Mouse (Mus musculus): ENCODE data around the gene Gja1. TPM values are rescaled to one million over a fixed set of nuclear protein-coding genes. Genes with fewer than 3 reads are reported as not detected.
"Not testable (repeated sequence)": the region's sequence is repeated elsewhere in the genome, so short reads cannot be mapped to it uniquely, and the experiment has no call there.

Gene Gja1
- polyA plus RNA-seq, 1 experiment from 2014 or later, result 391 TPM

- Histone ChIP-seq H3K9ac (replicated peaks; ENCODE audit: low read length) (peak overlapping the region; percentile 90), H3K27ac (replicated peaks; ENCODE audit: low read depth, low read length) (peak overlapping the region; percentile 91), H3K27me3 (ENCODE audit: control insufficient read depth, insufficient read depth, low read length) (no peaks in the 10 kb centered on the region), H3K36me3 (replicated peaks; ENCODE audit: control insufficient read depth, insufficient read depth, low read depth, low read length) (no peaks in the 10 kb centered on the region), H3K4me1 (ENCODE audit: control insufficient read depth, insufficient read depth, low read length) (no peaks in the 10 kb centered on the region), H3K9me3 (replicated peaks; ENCODE audit: control insufficient read depth, low read length) (no peaks in the 10 kb centered on the region), H3K4me2 (ENCODE audit: low read depth, low read length) (peak overlapping the region; percentile 67), H3K4me3 (ENCODE audit: low read depth, low read length) (peak overlapping the region; percentile 58)
- ATAC-seq (replicated peaks; ENCODE audit: insufficient number of reproducible peaks, low FRiP score, low TSS enrichment, low read depth) (peak; percentile 15), DNase-seq (ENCODE audit: low spot score) (peak; percentile 71)
- under 1% methylated on average over 25 of the region's 25 CpGs for WGBS
Observed at GRCm38 (mm10) chr10:56377966-56378647, 977 bp downstream of the Gja1 start.

GRCm38 (mm10) chr10:56378648-56379254 is 1.6 kb downstream of the Gja1 start:
- Histone ChIP-seq H3K4me2 (ENCODE audit: low read depth, low read length) (peak overlapping the region; percentile 67), H3K36me3 (replicated peaks; ENCODE audit: control insufficient read depth, insufficient read depth, low read depth, low read length) (no peaks in the 10 kb centered on the region), H3K4me1 (ENCODE audit: control insufficient read depth, insufficient read depth, low read length) (no peaks in the 10 kb centered on the region), H3K27me3 (ENCODE audit: control insufficient read depth, insufficient read depth, low read length) (no peaks in the 10 kb centered on the region), H3K27ac (replicated peaks; ENCODE audit: low read depth, low read length) (peak overlapping the region; percentile 91), H3K9ac (replicated peaks; ENCODE audit: low read length) (peak overlapping the region; percentile 90), H3K4me3 (ENCODE audit: low read depth, low read length) (peak overlapping the region; percentile 58), H3K9me3 (replicated peaks; ENCODE audit: control insufficient read depth, low read length) (no peaks in the 10 kb centered on the region)
- ATAC-seq (replicated peaks; ENCODE audit: insufficient number of reproducible peaks, low FRiP score, low TSS enrichment, low read depth) (peak; percentile 65), DNase-seq (ENCODE audit: low spot score) (peak; percentile 82)
- WGBS, result under 1% methylated on average over 35 of the region's 35 CpGs

- peak overlapping the region; percentile 58 for H3K4me3 ChIP-seq (ENCODE audit: low read depth, low read length)
- no peaks in the 10 kb centered on the region for H3K36me3 ChIP-seq (replicated peaks; ENCODE audit: control insufficient read depth, insufficient read depth, low read depth, low read length)
- no peaks in the 10 kb centered on the region for H3K9me3 ChIP-seq (replicated peaks; ENCODE audit: control insufficient read depth, low read length)
- no peaks in the 10 kb centered on the region for H3K4me1 ChIP-seq (ENCODE audit: control insufficient read depth, insufficient read depth, low read length)
- H3K4me2 ChIP-seq (ENCODE audit: low read depth, low read length), result peak overlapping the region; percentile 67
- 0 out of 2 replicates have a peak overlapping the region, but pooled peaks have one; percentile 13 for H3K27ac ChIP-seq (replicated peaks; ENCODE audit: low read depth, low read length)
- 4% methylated on average over 7 of the region's 7 CpGs for WGBS
- H3K9ac ChIP-seq (replicated peaks; ENCODE audit: low read length), result peak overlapping the region; percentile 90
- DNase-seq (ENCODE audit: low spot score) (no peak), ATAC-seq (replicated peaks; ENCODE audit: insufficient number of reproducible peaks, low FRiP score, low TSS enrichment, low read depth) (no peak)
- H3K27me3 ChIP-seq (ENCODE audit: control insufficient read depth, insufficient read depth, low read length), result no peaks in the 10 kb centered on the region
Observed at GRCm38 (mm10) chr10:56379720-56380119, 2.6 kb downstream of the Gja1 start.

DNA sequence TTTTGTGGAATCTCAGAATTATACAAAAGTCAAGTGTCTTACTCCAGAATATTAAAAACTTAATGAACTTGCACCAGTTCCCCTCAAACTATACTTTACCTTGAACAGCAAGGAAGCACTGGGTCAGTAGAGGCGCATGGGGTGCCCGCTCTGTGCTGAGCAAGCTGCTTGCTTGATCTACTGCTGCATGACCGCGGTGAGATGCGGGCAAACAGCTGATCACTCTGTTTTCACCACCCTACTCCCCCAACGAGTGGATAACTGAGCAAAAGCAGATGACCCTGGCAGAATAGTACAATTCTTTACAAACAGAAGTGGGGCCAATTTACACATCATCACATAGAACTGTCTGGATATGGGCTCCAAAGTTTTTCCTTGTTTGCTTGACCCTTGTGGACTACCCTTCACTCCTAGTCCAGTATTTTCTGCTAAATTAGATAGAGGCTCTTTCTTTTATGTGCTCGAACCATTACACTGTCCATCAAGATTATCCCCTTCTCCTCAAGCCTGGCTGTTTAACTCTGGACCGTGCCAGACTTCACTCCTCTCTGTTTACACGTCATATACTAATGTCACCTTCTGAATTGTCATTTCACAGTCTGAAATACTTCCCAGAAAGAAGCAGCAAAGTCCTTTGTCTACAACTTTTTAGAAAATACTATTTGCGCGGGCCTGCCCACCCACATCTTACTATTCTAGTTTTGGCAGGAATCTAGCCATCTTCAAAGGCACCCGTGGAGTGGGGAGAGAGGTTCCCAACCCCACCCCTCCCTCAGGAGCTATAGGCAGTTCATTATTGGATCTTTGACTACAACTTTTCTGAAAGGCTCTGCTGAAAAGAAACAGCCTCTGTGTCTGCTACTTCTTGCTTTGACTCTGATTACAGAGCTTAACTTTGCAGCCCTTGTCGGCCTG is 8.3 kb downstream of the Gja1 start:
- DNase-seq (ENCODE audit: low spot score) (no peak), ATAC-seq (replicated peaks; ENCODE audit: insufficient number of reproducible peaks, low FRiP score, low TSS enrichment, low read depth) (no peak)
- no peak overlapping the region for H3K4me3 ChIP-seq (ENCODE audit: low read depth, low read length)
- peaks cover 23% of the 10 kb centered on the region for H3K36me3 ChIP-seq (replicated peaks; ENCODE audit: control insufficient read depth, insufficient read depth, low read depth, low read length)
- no peaks in the 10 kb centered on the region for H3K27me3 ChIP-seq (ENCODE audit: control insufficient read depth, insufficient read depth, low read length)
- H3K4me2 ChIP-seq (ENCODE audit: low read depth, low read length), result no peak overlapping the region
- no peak overlapping the region for H3K27ac ChIP-seq (replicated peaks; ENCODE audit: low read depth, low read length)
- no peaks in the 10 kb centered on the region for H3K9me3 ChIP-seq (replicated peaks; ENCODE audit: control insufficient read depth, low read length)
- no peaks in the 10 kb centered on the region for H3K4me1 ChIP-seq (ENCODE audit: control insufficient read depth, insufficient read depth, low read length)
- H3K9ac ChIP-seq (replicated peaks; ENCODE audit: low read length), result no peak overlapping the region
- WGBS, result 81% methylated on average over 13 of the region's 13 CpGs

DNA sequence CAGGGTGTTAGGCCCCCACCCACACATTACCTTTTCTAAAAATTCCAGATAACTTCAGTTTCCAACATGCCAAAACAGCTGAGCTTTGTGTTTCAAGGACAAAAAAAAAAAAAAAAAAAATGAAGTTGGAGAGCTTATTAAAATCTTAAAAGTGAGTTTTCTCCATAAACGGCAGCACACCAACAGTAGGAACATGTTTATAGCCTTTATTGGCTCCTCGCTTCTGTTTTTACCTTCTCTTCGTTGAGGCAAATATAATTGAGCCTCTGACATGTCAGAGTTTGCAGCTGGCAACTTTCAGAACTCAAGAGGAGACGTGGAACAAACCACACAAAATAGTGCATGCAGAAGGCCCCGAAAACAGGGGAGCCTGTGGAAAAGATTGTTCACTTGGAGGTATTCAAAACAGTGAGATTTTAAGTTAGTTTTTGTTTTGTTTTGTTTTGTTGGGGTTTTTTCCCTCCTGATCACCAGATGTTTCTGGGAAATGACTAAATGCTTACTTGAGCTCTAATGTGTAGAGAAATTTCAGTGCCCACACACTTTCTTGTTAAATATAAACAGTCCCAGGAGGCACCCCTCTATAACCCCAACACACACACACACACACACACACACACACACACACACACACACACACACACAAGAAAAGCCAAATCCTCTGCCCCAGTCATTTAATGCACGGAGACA is 16.1 kb downstream of the Gja1 start:
- Histone ChIP-seq H3K4me1 (ENCODE audit: control insufficient read depth, insufficient read depth, low read length) (no peaks in the 10 kb centered on the region), H3K36me3 (replicated peaks; ENCODE audit: control insufficient read depth, insufficient read depth, low read depth, low read length) (peaks cover 9% of the 10 kb centered on the region), H3K27ac (replicated peaks; ENCODE audit: low read depth, low read length) (no peak overlapping the region), H3K9me3 (replicated peaks; ENCODE audit: control insufficient read depth, low read length) (no peaks in the 10 kb centered on the region), H3K27me3 (ENCODE audit: control insufficient read depth, insufficient read depth, low read length) (no peaks in the 10 kb centered on the region), H3K4me3 (ENCODE audit: low read depth, low read length) (no peak overlapping the region), H3K4me2 (ENCODE audit: low read depth, low read length) (no peak overlapping the region), H3K9ac (replicated peaks; ENCODE audit: low read length) (no peak overlapping the region)
- DNase-seq (ENCODE audit: low spot score) (no peak), ATAC-seq (replicated peaks; ENCODE audit: insufficient number of reproducible peaks, low FRiP score, low TSS enrichment, low read depth) (no peak)
- 71% methylated on average over 6 of the region's 6 CpGs for WGBS

DNA sequence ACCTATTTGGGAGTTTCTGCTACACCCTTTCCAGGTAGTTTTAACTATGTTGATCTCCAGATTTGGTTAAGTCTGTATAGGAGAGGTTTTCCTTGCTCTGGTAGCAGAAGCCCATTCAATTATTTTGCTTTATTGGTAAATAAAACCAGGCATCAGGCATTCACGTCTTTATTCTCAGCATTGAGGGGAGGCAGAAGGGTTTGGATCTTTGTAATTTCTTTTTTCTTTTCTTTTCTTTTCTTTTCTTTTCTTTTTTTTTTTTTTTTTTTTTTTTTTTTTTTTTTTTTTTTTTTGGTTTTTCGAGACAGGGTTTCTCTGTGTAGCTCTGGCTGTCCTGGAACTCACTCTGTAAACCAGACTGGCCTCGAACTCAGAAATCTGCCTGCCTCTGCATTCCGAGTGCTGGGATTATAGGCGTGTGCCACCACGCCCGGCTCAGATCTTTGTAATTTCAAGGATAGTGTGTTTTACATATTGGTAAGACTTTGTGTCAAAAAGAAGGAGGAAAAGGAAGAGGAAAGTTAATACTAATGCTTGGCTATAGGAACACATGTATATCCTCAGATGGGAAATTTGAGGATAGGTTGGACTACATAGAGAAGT is 16.8 kb downstream of the Gja1 start:
- not testable (repeated sequence) for H3K27ac ChIP-seq (replicated peaks; ENCODE audit: low read depth, low read length); H3K27me3 ChIP-seq (ENCODE audit: control insufficient read depth, insufficient read depth, low read length); H3K4me1 ChIP-seq (ENCODE audit: control insufficient read depth, insufficient read depth, low read length); H3K4me2 ChIP-seq (ENCODE audit: low read depth, low read length); H3K9ac ChIP-seq (replicated peaks; ENCODE audit: low read length); ATAC-seq (replicated peaks; ENCODE audit: insufficient number of reproducible peaks, low FRiP score, low TSS enrichment, low read depth); H3K36me3 ChIP-seq (replicated peaks; ENCODE audit: control insufficient read depth, insufficient read depth, low read depth, low read length); H3K4me3 ChIP-seq (ENCODE audit: low read depth, low read length); DNase-seq (ENCODE audit: low spot score); H3K9me3 ChIP-seq (replicated peaks; ENCODE audit: control insufficient read depth, low read length)
- 90% methylated on average over 6 of the region's 7 CpGs for WGBS

DNA sequence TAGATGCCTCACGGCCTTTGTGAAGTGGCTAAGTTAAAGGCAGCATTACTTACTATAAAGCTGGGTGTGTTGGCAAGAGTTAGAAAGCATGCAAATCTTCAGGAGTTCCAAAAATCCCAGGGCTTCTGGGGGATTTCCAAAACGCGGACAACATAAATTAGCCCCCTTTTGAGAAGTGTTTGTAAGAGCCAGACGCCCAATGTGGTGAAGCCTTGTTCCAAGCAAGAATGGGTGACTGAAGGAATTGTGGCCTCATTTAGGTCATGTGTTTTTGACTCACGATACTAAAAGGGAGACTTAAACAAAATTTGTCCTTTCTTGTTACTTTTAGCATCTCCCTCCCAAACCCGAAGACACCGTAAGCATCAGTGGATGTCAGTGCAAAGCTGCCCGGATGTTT is 20.7 kb downstream of the Gja1 start:
- DNase-seq (ENCODE audit: low spot score) (no peak), ATAC-seq (replicated peaks; ENCODE audit: insufficient number of reproducible peaks, low FRiP score, low TSS enrichment, low read depth) (no peak)
- WGBS, result 82% methylated on average over 8 of the region's 8 CpGs

More for the DNA sequence above, 20.7 kb downstream of the Gja1 start:
- Histone ChIP-seq H3K9me3 (replicated peaks; ENCODE audit: control insufficient read depth, low read length) (no peaks in the 10 kb centered on the region), H3K27ac (replicated peaks; ENCODE audit: low read depth, low read length) (no peak overlapping the region), H3K36me3 (replicated peaks; ENCODE audit: control insufficient read depth, insufficient read depth, low read depth, low read length) (no peaks in the 10 kb centered on the region), H3K9ac (replicated peaks; ENCODE audit: low read length) (no peak overlapping the region), H3K4me2 (ENCODE audit: low read depth, low read length) (no peak overlapping the region), H3K4me1 (ENCODE audit: control insufficient read depth, insufficient read depth, low read length) (no peaks in the 10 kb centered on the region), H3K27me3 (ENCODE audit: control insufficient read depth, insufficient read depth, low read length) (no peaks in the 10 kb centered on the region), H3K4me3 (ENCODE audit: low read depth, low read length) (no peak overlapping the region)

All from embryonic facial prominence, embryonic 11.5 days (tissue).